In genomic region chr2:35702001-35702400, GRCm38 (mm10) we compare ENCODE assay signal across 10 mouse cellular contexts.
DNase-seq lines count a peak whose midpoint lies in the region; ATAC-seq lines count a peak whose summit lies in the region.
"Had no signal": no experiment of that assay in that cellular context is flagged by ENCODE, and none has a peak within 500 bp of the region (broad histone marks: within the 10 kb centered on the region; RNA-seq: fewer than 3 reads in every experiment).

No protein-coding gene starts in this region.

- H3K9ac ChIP-seq in lung, embryonic 16.5 days (ENCODE audit: low read length): no peak overlapping the region
- no peak overlapping the region for H3K9ac ChIP-seq in embryonic facial prominence, embryonic 13.5 days
- H3K9ac ChIP-seq in limb, embryonic 12.5 days (replicated peaks): no peak overlapping the region

- peaks cover 50% of the 10 kb centered on the region for H3K4me1 ChIP-seq in lung, embryonic 16.5 days (replicated peaks; ENCODE audit: control insufficient read depth, insufficient read depth, low read length)
- H3K4me1 ChIP-seq in embryonic facial prominence, embryonic 13.5 days: peaks cover 64% of the 10 kb centered on the region
- peaks cover 68% of the 10 kb centered on the region for H3K4me1 ChIP-seq in limb, embryonic 12.5 days (replicated peaks)

- 69% methylated on average over 7 of the region's 7 CpGs for WGBS in lung, embryonic 16.5 days
- WGBS in embryonic facial prominence, embryonic 13.5 days: 76% methylated on average over 7 of the region's 7 CpGs
- 90% methylated on average over 7 of the region's 7 CpGs for WGBS in limb, embryonic 12.5 days

- H3K4me2 ChIP-seq in lung, embryonic 16.5 days (ENCODE audit: low read depth, low read length): no peak overlapping the region
- no peak overlapping the region for H3K4me2 ChIP-seq in embryonic facial prominence, embryonic 13.5 days
- no peak overlapping the region for H3K4me2 ChIP-seq in limb, embryonic 12.5 days

- peak; percentile 19 to 33 for DNase-seq in heart, adult 18-20 months
- no peak for DNase-seq in heart, adult 8-10 months (ENCODE audit: low spot score)
- no peak for DNase-seq in lung, adult 18-20 months
- no peak for DNase-seq in frontal cortex, postnatal 25 days (ENCODE audit: low spot score in 2 of 2)
- DNase-seq in thymus, postnatal 14 days: no peak
- DNase-seq: cerebellum, adult 9-10 months; liver had no signal

- H3K36me3 ChIP-seq in lung, embryonic 16.5 days (ENCODE audit: control insufficient read depth, insufficient read depth, low read length): peaks cover 5% of the 10 kb centered on the region
- H3K36me3 ChIP-seq in embryonic facial prominence, embryonic 13.5 days: peaks cover 5% of the 10 kb centered on the region; the same call in 1 of the 2 replicates
- H3K36me3 ChIP-seq in limb, embryonic 12.5 days: peaks cover 6% of the 10 kb centered on the region; the same call in 1 of the 2 replicates

- H3K27ac ChIP-seq in lung, embryonic 16.5 days (ENCODE audit: low read length): peak overlapping the region; percentile 56; the same call in 1 of the 2 replicates
- peak overlapping the region; percentile 69 for H3K27ac ChIP-seq in embryonic facial prominence, embryonic 13.5 days
- H3K27ac ChIP-seq in limb, embryonic 12.5 days: peak overlapping the region; percentile 88

- no peaks in the 10 kb centered on the region for H3K27me3 ChIP-seq in lung, embryonic 16.5 days (ENCODE audit: control insufficient read depth, insufficient read depth, low read depth, low read length)
- no peaks in the 10 kb centered on the region for H3K27me3 ChIP-seq in embryonic facial prominence, embryonic 13.5 days
- no peaks in the 10 kb centered on the region for H3K27me3 ChIP-seq in limb, embryonic 12.5 days

- ATAC-seq in lung, embryonic 16.5 days (ENCODE audit: low read depth): no peak
- no peak for ATAC-seq in embryonic facial prominence, embryonic 13.5 days (ENCODE audit: insufficient number of reproducible peaks, insufficient read depth, low FRiP score, low TSS enrichment, low read depth)
- no peak for ATAC-seq in limb, embryonic 12.5 days (ENCODE audit: insufficient number of reproducible peaks, insufficient read depth, low FRiP score, low TSS enrichment, low read depth)

- H3K9me3 ChIP-seq in lung, embryonic 16.5 days (ENCODE audit: control insufficient read depth, low read length): no peaks in the 10 kb centered on the region
- H3K9me3 ChIP-seq in embryonic facial prominence, embryonic 13.5 days: no peaks in the 10 kb centered on the region
- no peaks in the 10 kb centered on the region for H3K9me3 ChIP-seq in limb, embryonic 12.5 days

- no peak overlapping the region for H3K4me3 ChIP-seq in lung, embryonic 16.5 days (ENCODE audit: low read length)
- no peak overlapping the region for H3K4me3 ChIP-seq in embryonic facial prominence, embryonic 13.5 days
- no peak overlapping the region for H3K4me3 ChIP-seq in limb, embryonic 12.5 days (replicated peaks)

Comparison
In these comparisons a context has a peak if more than half of its experiments do, and no peak if none do; other contexts are left out.
1. DNase-seq: peak in heart, adult 18-20 months (2 of 2); none in heart, adult 8-10 months (single experiment), lung, adult 18-20 months (0 of 2), frontal cortex, postnatal 25 days (0 of 2) and thymus, postnatal 14 days (single experiment).
2. Peak in every context shown above with its lines, with median percentiles within 50 percentile points of each other: H3K27ac ChIP-seq.